Mouse (Mus musculus): ENCODE data around the gene Glce. TPM values are rescaled to one million over a fixed set of nuclear protein-coding genes. Genes with fewer than 3 reads are reported as not detected.
A peak's percentile ranks its signal among the peaks of the same experiment; 100 is the strongest.

Gene Glce
- polyA plus RNA-seq, 1 experiment from 2014 or later, result 34.6 TPM

DNA sequence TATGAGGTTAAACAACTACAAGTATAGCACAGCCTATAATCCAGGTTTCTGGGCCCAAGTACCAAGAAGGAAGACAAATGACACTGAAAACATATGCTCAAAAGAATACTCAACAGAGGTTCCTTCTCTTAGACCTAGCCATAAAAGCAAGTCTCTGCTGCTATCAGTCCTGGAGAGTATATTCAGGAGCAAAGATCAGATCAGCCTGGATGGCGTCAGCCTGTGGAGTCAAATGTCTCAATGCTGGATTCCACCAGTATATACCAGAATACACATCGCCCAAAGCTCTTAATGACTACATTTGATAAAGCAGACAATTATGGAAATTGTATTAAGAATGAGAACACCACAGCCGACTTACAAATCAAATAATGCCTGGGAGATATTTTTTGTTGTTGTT, 60.2 kb downstream of the Glce start:
- Histone ChIP-seq H3K4me3 (replicated peaks) (no peak overlapping the region), H3K27me3 (no peaks in the 10 kb centered on the region), H3K36me3 (0 out of 2 replicates have a peak, but pooled peaks cover 4% of the 10 kb centered on the region), H3K9me3 (replicated peaks) (no peaks in the 10 kb centered on the region), H3K27ac (replicated peaks) (no peak overlapping the region), H3K4me1 (no peaks in the 10 kb centered on the region), H3K9ac (no peak overlapping the region), H3K4me2 (replicated peaks) (no peak overlapping the region)
- no peak for ATAC-seq (ENCODE audit: insufficient number of reproducible peaks, low FRiP score, low TSS enrichment, low read depth)
- WGBS, result 88% methylated on average over 3 of the region's 3 CpGs

DNA sequence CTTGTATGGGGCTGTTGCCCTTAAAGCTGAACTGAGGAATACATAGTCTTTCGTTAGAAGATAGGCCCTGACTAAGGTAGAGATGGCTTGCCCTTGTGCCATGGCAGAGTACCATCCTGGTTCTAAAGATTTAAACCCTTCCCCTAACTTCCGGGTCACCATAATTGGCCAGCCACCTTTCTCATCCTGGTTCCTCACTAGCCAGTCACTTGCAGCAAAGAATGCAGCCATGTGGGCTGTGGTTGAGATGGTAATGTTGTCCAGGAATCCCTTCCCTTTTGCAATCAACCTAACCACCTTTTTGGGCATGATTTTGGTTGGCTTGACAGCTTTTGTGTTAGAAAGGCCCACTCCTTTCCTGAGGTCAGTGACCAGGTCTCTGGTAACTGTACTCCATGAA, 62.0 kb downstream of the Glce start:
- no peak overlapping the region for H3K4me2 ChIP-seq (replicated peaks)

DNA sequence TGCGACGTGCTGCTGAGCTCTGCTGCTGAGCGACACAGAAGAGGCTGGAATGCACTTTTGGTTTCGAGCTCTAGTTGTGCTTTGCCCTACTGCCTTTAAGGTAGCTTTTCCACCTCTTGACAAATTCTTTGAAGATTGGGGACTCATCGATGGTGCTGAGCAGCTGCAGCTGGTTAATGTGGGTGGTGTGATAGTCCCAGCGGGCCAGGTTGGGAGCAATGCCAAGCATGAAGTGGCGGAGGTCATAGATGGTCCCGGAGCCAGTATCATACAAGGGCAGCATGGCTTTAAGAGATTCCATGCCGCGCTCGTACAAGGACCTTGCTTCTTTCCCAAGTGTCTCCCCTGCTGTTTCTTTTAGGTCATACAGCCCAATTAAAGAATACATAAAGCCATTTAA, 62.5 kb downstream of the Glce start:
- WGBS, result 76% methylated on average over 11 of the region's 11 CpGs

More for the DNA sequence above, 62.0 kb downstream of the Glce start:
- Histone ChIP-seq H3K27ac (replicated peaks) (no peak overlapping the region), H3K9ac (no peak overlapping the region), H3K36me3 (0 out of 2 replicates have a peak, but pooled peaks cover 4% of the 10 kb centered on the region), H3K4me3 (replicated peaks) (no peak overlapping the region), H3K9me3 (replicated peaks) (no peaks in the 10 kb centered on the region), H3K4me1 (no peaks in the 10 kb centered on the region), H3K27me3 (no peaks in the 10 kb centered on the region)
- ATAC-seq (ENCODE audit: insufficient number of reproducible peaks, low FRiP score, low TSS enrichment, low read depth), result no peak
- 87% methylated on average over 2 of the region's 2 CpGs for WGBS

DNA sequence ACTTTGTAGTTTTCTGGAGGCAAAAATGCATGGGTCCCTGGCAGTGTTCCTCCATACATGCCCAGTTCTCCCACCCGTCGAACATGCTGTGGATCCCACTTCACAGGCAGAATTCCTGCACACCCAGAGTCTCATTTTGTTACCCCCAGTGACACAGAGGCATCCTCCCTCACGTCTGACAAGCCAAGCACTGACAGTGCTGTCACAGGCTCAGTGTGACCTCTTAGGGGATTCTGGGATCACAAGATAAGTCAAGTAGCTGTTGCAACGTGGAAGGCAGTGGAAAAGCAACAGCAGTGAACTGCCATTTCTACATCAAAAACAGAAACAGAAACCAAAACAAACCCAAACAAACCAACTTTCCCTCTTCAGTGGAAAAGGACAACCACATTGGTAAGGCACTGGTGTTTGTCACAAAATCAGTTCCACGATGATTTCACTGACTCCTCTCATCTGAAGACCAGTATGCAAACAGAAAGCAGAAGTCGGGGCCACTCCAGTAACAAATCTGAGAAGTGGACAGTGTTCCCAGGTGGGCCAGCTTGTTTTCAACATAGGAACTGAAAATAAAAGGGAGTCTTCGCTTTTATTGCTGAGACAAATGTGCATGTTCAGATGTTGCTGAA, 64.5 kb downstream of the Glce start:
- no peak for ATAC-seq (ENCODE audit: insufficient number of reproducible peaks, low FRiP score, low TSS enrichment, low read depth)
- Histone ChIP-seq H3K4me3 (replicated peaks) (no peak overlapping the region), H3K9ac (no peak overlapping the region), H3K36me3 (0 out of 2 replicates have a peak, but pooled peaks cover 6% of the 10 kb centered on the region), H3K4me2 (replicated peaks) (no peak overlapping the region), H3K4me1 (no peaks in the 10 kb centered on the region), H3K9me3 (replicated peaks) (no peaks in the 10 kb centered on the region), H3K27me3 (no peaks in the 10 kb centered on the region), H3K27ac (replicated peaks) (no peak overlapping the region)
- WGBS, result 72% methylated on average over 7 of the region's 7 CpGs

More for the DNA sequence above, 62.5 kb downstream of the Glce start:
- Histone ChIP-seq H3K27ac (replicated peaks) (no peak overlapping the region), H3K4me2 (replicated peaks) (no peak overlapping the region), H3K4me3 (replicated peaks) (no peak overlapping the region), H3K9me3 (replicated peaks) (no peaks in the 10 kb centered on the region), H3K27me3 (no peaks in the 10 kb centered on the region), H3K36me3 (0 out of 2 replicates have a peak, but pooled peaks cover 4% of the 10 kb centered on the region), H3K4me1 (no peaks in the 10 kb centered on the region), H3K9ac (no peak overlapping the region)
- ATAC-seq (ENCODE audit: insufficient number of reproducible peaks, low FRiP score, low TSS enrichment, low read depth), result no peak

DNA sequence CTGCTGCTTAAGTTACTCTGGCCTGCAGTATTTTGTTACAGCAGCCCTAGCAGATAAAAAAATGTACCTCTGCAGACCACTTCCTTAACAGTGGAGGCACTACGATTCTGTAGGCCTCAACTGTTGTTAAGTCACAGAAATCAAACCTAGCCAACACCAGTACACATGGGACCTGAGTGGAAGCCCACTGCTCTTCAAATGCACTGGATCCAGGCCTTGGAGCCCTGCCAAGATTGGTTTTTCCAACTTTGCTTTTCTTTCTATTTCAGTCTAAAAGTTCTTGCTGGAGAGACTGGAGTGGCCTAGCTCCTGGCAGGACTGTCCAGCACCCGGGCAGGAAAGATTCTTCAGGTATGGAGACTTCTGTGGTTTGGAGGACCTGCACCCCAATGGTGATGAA, 66.2 kb downstream of the Glce start:
- no peaks in the 10 kb centered on the region for H3K4me1 ChIP-seq
- 0 out of 2 replicates have a peak, but pooled peaks cover 6% of the 10 kb centered on the region for H3K36me3 ChIP-seq
- no peak overlapping the region for H3K4me2 ChIP-seq (replicated peaks)
- no peak overlapping the region for H3K27ac ChIP-seq (replicated peaks)
- no peaks in the 10 kb centered on the region for H3K9me3 ChIP-seq (replicated peaks)
- ATAC-seq (ENCODE audit: insufficient number of reproducible peaks, low FRiP score, low TSS enrichment, low read depth), result no peak
- no peak overlapping the region for H3K4me3 ChIP-seq (replicated peaks)
- no peak overlapping the region for H3K9ac ChIP-seq
- H3K27me3 ChIP-seq, result no peaks in the 10 kb centered on the region
- 83% methylated on average over 2 of the region's 2 CpGs for WGBS

DNA sequence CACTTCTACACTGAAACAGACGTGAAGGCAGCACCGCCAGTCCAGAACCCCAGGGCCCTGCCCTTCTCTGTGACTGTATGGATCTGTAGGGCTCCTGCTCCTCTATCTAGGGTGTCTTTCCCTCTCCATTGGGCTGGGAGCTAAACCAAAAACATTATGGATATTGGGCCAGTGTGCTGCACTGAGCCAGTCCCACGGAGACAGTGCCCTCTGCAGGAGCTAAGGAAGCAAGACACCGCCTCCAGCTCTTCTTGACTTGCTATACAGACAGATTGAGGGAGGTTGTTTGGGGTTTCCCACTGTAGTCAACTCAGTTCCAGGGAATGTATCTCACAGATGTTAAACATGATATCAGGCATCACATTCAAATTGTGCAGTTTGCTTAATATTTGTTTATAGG, 71.7 kb downstream of the Glce start:
- ATAC-seq (ENCODE audit: insufficient number of reproducible peaks, low FRiP score, low TSS enrichment, low read depth), result no peak
- Histone ChIP-seq H3K9me3 (replicated peaks) (no peaks in the 10 kb centered on the region), H3K9ac (no peak overlapping the region), H3K4me2 (replicated peaks) (no peak overlapping the region), H3K4me1 (no peaks in the 10 kb centered on the region), H3K4me3 (replicated peaks) (no peak overlapping the region), H3K36me3 (0 out of 2 replicates have a peak, but pooled peaks cover 2% of the 10 kb centered on the region), H3K27me3 (no peaks in the 10 kb centered on the region), H3K27ac (replicated peaks) (no peak overlapping the region)
- 40% methylated on average over 4 of the region's 4 CpGs for WGBS

DNA sequence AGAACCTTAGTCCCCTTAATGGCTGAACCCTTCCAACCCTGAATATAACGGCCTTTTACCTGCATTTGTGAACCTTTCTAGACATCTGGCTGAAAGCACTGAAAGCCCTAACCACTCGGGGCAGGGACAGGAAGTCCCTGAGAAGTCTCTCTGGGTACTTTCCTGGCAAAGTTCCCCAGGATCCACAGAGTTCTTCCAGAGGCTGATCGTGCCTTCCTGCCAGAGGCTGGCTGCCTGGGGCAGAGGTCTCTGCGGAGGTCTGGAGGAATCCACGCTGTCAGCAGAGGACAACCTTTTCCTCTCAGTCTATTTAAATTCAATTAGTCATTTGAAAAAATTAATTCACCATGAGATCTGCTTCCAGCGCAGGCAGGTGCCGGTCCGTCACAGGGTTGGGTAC, 73.3 kb downstream of the Glce start:
- Histone ChIP-seq H3K4me1 (no peaks in the 10 kb centered on the region), H3K9me3 (replicated peaks) (no peaks in the 10 kb centered on the region), H3K27ac (replicated peaks) (no peak overlapping the region), H3K4me2 (replicated peaks) (no peak overlapping the region), H3K27me3 (no peaks in the 10 kb centered on the region), H3K36me3 (0 out of 2 replicates have a peak, but pooled peaks cover under 1% of the 10 kb centered on the region), H3K9ac (no peak overlapping the region), H3K4me3 (replicated peaks) (no peak overlapping the region)
- no peak for ATAC-seq (ENCODE audit: insufficient number of reproducible peaks, low FRiP score, low TSS enrichment, low read depth)
- 57% methylated on average over 8 of the region's 8 CpGs for WGBS

DNA sequence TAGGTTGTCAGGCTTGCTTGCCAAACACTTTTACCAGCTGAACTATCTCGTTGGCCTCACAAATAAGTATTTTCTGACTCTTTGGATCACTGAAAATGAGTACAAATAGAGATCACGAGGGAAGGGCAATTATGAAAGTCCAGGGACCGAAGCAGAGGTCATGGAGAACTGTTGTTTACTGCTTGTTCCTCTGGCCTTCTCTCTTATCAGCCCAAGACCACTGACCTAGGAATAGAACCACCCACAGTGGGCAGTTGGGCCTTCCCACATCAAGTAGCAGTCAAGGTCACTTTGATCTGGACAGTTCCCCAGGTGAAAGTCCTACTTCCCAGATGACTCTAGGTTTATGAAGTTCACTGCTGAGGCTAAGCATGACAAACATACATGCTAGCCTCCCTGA, 80.3 kb downstream of the Glce start:
- H3K4me3 ChIP-seq (replicated peaks), result no peak overlapping the region
- 84% methylated on average over 3 of the region's 3 CpGs for WGBS
- no peak overlapping the region for H3K27ac ChIP-seq (replicated peaks)
- H3K4me2 ChIP-seq (replicated peaks), result no peak overlapping the region
- no peak overlapping the region for H3K9ac ChIP-seq
- H3K27me3 ChIP-seq, result no peaks in the 10 kb centered on the region
- no peak for ATAC-seq (ENCODE audit: insufficient number of reproducible peaks, low FRiP score, low TSS enrichment, low read depth)
- H3K4me1 ChIP-seq, result peaks cover 5% of the 10 kb centered on the region; the same call in 1 of the 2 replicates
- H3K9me3 ChIP-seq (replicated peaks), result no peaks in the 10 kb centered on the region
- no peaks in the 10 kb centered on the region for H3K36me3 ChIP-seq

DNA sequence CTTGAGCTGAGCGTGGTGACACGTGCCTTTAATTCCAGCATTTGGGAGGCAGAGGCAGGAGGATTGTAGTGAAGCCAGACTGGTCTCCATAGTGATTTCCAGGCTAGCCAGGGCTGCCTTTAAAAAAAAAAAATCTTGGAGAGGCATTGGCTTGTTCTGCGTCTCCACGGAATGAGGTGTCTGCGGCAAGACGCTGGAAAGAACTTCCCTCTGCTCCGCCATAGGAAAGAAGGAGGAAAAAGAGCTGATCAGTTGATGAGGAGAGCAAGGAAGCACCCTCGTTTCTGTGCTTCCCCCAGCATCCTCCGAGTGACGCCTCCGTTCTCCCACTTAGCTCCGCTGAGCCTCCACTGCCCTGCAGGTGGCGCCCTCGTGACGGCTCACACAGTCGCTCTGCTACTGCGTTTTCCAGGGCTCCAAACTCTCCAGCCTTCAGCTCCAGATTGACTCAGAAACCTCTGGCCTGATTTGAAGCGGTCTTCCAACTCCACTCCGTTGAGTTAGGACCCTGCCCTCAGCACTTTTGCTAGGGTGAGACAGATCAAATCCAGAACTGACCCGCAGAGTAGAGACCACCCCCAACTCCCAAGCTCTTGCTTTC, 82.3 kb downstream of the Glce start:
- Histone ChIP-seq H3K36me3 (no peaks in the 10 kb centered on the region), H3K4me1 (peaks cover 5% of the 10 kb centered on the region; the same call in 1 of the 2 replicates), H3K9ac (no peak overlapping the region), H3K4me3 (replicated peaks) (no peak overlapping the region; the same call in 1 of the 2 replicates), H3K27me3 (no peaks in the 10 kb centered on the region), H3K9me3 (replicated peaks) (no peaks in the 10 kb centered on the region), H3K4me2 (replicated peaks) (peak overlapping the region; percentile 27), H3K27ac (replicated peaks) (no peak overlapping the region)
- WGBS, result 6% methylated on average over 20 of the region's 20 CpGs
- peak; percentile 65; the same call in 1 of the 2 replicates for ATAC-seq (ENCODE audit: insufficient number of reproducible peaks, low FRiP score, low TSS enrichment, low read depth)

DNA sequence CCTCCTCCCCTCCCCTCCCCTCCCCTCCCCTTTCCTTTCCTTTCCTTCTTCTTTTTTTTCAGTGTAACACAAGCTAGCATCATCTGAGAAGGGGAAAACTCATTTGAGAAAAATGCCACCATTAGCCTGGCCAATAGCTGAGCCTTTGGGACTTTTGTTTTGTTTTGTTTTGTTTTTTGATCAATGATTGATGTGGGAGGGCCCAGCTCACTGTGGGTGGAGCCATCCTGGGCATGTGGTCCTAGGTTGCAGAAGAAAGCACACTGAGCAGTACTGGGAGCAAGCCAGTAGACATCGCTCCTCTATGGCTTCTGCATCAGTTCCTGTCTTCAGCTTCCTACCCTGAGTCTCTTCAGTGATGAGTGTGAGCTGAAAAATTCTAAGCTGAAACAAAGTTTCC, 86.6 kb downstream of the Glce start:
- Histone ChIP-seq H3K27ac (replicated peaks) (no peak overlapping the region), H3K27me3 (no peaks in the 10 kb centered on the region), H3K4me3 (replicated peaks) (no peak overlapping the region), H3K9ac (no peak overlapping the region), H3K9me3 (replicated peaks) (no peaks in the 10 kb centered on the region), H3K4me1 (peaks cover 5% of the 10 kb centered on the region; the same call in 1 of the 2 replicates), H3K36me3 (no peaks in the 10 kb centered on the region), H3K4me2 (replicated peaks) (no peak overlapping the region)
- ATAC-seq (ENCODE audit: insufficient number of reproducible peaks, low FRiP score, low TSS enrichment, low read depth), result no peak
- 76% methylated on average over 1 of the region's 1 CpGs for WGBS

DNA sequence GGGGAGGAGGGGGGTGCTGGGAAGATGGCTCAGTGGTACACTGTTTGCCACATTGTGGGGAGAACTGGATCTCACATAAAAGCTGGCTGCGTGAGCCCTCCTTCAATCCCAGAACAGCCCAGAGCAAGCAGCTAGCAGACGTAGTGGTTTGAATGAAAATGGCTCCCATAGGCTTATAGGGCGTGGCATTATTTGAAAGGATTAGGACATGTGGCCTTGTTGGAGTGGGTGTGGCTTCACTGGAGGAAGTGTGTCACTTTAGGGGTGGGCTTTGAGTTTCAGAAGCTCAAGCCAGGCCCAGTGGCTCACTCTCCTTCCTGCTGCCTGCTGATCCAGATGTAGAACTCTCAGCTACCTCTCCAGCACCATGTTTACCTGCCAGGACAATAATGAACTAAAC, 90.2 kb downstream of the Glce start:
- H3K27ac ChIP-seq (replicated peaks), result no peak overlapping the region
- H3K36me3 ChIP-seq, result no peaks in the 10 kb centered on the region
- no peaks in the 10 kb centered on the region for H3K9me3 ChIP-seq (replicated peaks)
- H3K4me2 ChIP-seq (replicated peaks), result no peak overlapping the region
- peaks cover 2% of the 10 kb centered on the region; the same call in 1 of the 2 replicates for H3K27me3 ChIP-seq
- no peak overlapping the region for H3K4me3 ChIP-seq (replicated peaks)
- peaks cover 1% of the 10 kb centered on the region; the same call in 1 of the 2 replicates for H3K4me1 ChIP-seq
- no peak for ATAC-seq (ENCODE audit: insufficient number of reproducible peaks, low FRiP score, low TSS enrichment, low read depth)
- 75% methylated on average over 3 of the region's 3 CpGs for WGBS
- no peak overlapping the region for H3K9ac ChIP-seq

Measured in embryonic facial prominence, embryonic 15.5 days (tissue).